Mouse (Mus musculus): ENCODE measurements around the gene Klk1b4. TPM values are rescaled to one million over a fixed set of nuclear protein-coding genes. Genes with fewer than 3 reads are reported as not detected.
"Not testable (repeated sequence)": the region's sequence is repeated elsewhere in the genome, so short reads cannot be mapped to it uniquely, and the experiment has no call there.

Gene Klk1b4
- total RNA-seq, 1 experiment from 2014 or later = not detected

DNA sequence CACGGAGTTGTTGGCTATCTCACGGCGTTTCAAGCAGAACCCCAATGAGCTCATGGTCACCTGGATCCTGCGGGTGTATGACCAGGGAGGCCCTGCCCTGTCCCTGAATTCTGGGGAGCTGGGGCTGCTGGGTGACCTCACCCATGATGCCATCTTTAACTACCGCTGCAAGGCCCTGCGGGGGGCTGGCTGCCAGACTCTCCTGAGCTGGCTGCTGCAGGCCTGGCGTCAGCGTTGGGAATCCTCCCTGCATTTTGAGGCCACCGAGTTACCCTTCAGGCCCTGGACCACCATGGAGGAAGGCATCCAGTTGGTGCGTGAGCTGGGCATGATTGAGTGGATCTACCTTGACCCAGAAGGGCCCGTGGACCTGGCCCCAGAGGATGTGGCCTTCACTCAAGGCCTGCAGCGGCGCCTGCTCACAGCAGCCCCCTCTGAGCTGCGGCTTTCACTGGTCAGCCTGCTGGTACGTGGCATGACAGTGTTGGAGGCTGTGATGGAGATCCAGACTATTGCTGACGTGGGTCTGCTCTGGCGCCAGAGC is 43.6 kb downstream of the Klk1b4 start:
- ATAC-seq (replicated peaks; ENCODE audit: low read depth, poor library complexity, severe bottlenecking) = not testable (repeated sequence)

DNA sequence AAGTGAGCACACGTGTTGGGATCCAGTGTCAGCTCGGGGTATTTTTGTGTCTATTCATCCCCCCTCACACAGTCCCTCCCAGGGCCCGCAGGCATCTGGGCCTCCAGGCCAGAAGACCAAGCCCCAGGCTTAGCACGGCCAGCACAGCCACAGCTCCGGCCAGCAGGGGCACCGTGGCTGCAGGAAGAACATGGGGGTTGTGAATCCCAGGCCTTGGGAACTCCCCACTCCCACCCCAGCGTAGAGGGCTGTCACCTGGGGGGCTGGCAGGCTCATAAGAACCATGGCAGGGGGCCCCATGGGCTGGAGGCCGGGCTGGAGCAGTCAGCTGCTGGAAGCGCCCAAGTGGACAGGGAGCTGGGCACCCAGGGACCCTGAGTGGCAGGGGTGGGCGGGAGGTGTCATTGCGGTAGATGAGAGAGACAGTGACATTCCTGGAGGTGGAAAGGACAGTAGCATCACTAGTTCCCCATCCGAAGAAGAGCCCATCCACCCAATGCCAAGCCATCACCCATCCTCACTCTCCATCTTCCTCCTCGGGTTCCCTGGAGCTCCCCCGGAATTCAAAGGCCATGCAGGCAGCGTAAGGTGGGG is 45.9 kb downstream of the Klk1b4 start:
- ATAC-seq (replicated peaks; ENCODE audit: low read depth, poor library complexity, severe bottlenecking) = no peak

GRCm38 (mm10) chr7:44254930-44255329 is 47.7 kb downstream of the Klk1b4 start:
- ATAC-seq (replicated peaks; ENCODE audit: low read depth, poor library complexity, severe bottlenecking) = no peak

- no peak for ATAC-seq (replicated peaks; ENCODE audit: low read depth, poor library complexity, severe bottlenecking)
Measured at GRCm38 (mm10) chr7:44257278-44257677, 50.0 kb downstream of the Klk1b4 start, which contains the start of gene Acp4. Acp4 (minus strand) TSS chr7:44257378.

- no peak for ATAC-seq (replicated peaks; ENCODE audit: low read depth, poor library complexity, severe bottlenecking)
Measured at GRCm38 (mm10) chr7:44260410-44260809, 53.2 kb downstream of the Klk1b4 start.

DNA sequence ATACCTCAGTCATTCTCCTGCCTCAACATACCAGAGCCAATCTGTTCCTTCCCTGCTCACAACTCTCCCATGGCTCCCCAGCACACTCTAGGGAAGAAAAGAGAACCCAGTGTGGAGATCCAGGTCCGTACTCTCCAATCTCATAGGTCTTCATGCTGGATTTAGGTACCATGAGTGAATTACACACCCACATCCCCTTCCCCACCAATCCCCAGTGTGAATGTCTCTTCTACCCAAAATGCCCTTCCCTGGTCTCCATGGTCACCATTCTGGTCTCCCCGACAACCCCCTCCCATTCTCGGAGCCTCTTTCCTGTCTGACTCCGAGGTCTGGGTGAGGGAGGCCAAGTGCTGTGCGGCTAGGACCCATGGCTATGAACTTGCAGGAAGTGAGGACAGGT is 53.9 kb downstream of the Klk1b4 start, which contains the start of gene Gm15517:
Gene Gm15517 (plus strand): TSS at position 301 of the 400 bp plus-strand sequence.
- ATAC-seq (replicated peaks; ENCODE audit: low read depth, poor library complexity, severe bottlenecking) = no peak

Other genes with a start within 250 kb of the Klk1b4 start
- not detected in 2 replicates for gene Klk1b1, start 240.7 kb upstream of the Klk1b4 start, total RNA-seq (2017)
- gene Klk1b9, start 231.4 kb upstream of the Klk1b4 start, total RNA-seq (2017) = not detected in 2 replicates
- not detected in 2 replicates for gene Klk1b11, start 211.6 kb upstream of the Klk1b4 start, total RNA-seq (2017)
- gene Klk1b26, start 195.3 kb upstream of the Klk1b4 start, total RNA-seq (2017) = not detected in 2 replicates
- not detected in 2 replicates for gene Klk1b27, start 155.1 kb upstream of the Klk1b4 start, total RNA-seq (2017)
- not detected in 2 replicates for gene Klk1b21, start 105.1 kb upstream of the Klk1b4 start, total RNA-seq (2017)
- gene Klk1b22, start 94.8 kb upstream of the Klk1b4 start, total RNA-seq (2017) = not detected in 2 replicates
- not detected in 2 replicates for gene Klk1b16, start 70.7 kb upstream of the Klk1b4 start, total RNA-seq (2017)
- gene Klk1b24, start 19.2 kb upstream of the Klk1b4 start, total RNA-seq (2017) = not detected in 2 replicates
- gene Klk1b3, start 9.2 kb upstream of the Klk1b4 start, total RNA-seq (2017) = not detected in 2 replicates
- gene Klk1b5, start 8.5 kb downstream of the Klk1b4 start, total RNA-seq (2017) = not detected in 2 replicates
- not detected in 2 replicates for gene Klk1, start 17.9 kb downstream of the Klk1b4 start, total RNA-seq (2017)
- gene Gm36864, start 28.7 kb downstream of the Klk1b4 start, total RNA-seq (2017) = not detected in 2 replicates
- gene 1700028J19Rik, start 39.3 kb downstream of the Klk1b4 start, total RNA-seq (2017) = 0.55 and 0.73 TPM in 2 replicates
- 97.3 and 107 TPM in 2 replicates for gene 2410002F23Rik, start 39.3 kb downstream of the Klk1b4 start, total RNA-seq (2017)
- gene Acp4, start 49.9 kb downstream of the Klk1b4 start, total RNA-seq (2017) = not detected in 2 replicates
- gene Gm15517, start 54.0 kb downstream of the Klk1b4 start, total RNA-seq (2017) = not detected in 2 replicates
- 2.7 and 5.5 TPM in 2 replicates for gene Clec11a, start 99.5 kb downstream of the Klk1b4 start, total RNA-seq (2017)
- not detected in 2 replicates for gene Shank1, start 102.8 kb downstream of the Klk1b4 start, total RNA-seq (2017)
- 0.58 and 0.64 TPM in 2 replicates for gene Syt3, start 176.7 kb downstream of the Klk1b4 start, total RNA-seq (2017)
- 0.78 TPM in 1 of 2 replicates, not detected in the other for gene 1700008O03Rik, start 178.4 kb downstream of the Klk1b4 start, total RNA-seq (2017)
- gene Lrrc4b, start 221.6 kb downstream of the Klk1b4 start, total RNA-seq (2017) = not detected in 2 replicates

Data from common myeloid progenitor, adult 5-6 weeks (primary cell).